Mouse (Mus musculus) small intestine, adult 2 months (tissue): ENCODE results near the gene Csrnp1. TPM values are rescaled to one million over a fixed set of nuclear protein-coding genes. Genes with fewer than 3 reads are reported as not detected.
A peak's percentile ranks its signal among the peaks of the same experiment; 100 is the strongest.

Source experiments
- H3K27ac ChIP-seq: fragments of 200-500 bp; 2 replicates; pipeline ENCODE4 v1.5.1; 2012; ENCODE audit warnings: low read depth, low read length, control low read depth, inconsistent platforms; ENCODE audit not compliant: insufficient read depth
- H3K27me3 ChIP-seq: fragments of 200-500 bp; 2 replicates; pipeline ENCODE4 v1.6.1; 2012; ENCODE audit warnings: mild to moderate bottlenecking, moderate library complexity, low read length, inconsistent platforms; ENCODE audit not compliant: control insufficient read depth, insufficient read depth
- H3K36me3 ChIP-seq: fragments of 200-500 bp; 2 replicates; pipeline ENCODE4 v1.6.1; 2012; ENCODE audit warnings: mild to moderate bottlenecking, low read length, control low read depth, inconsistent platforms; ENCODE audit not compliant: control insufficient read depth, insufficient read depth
- H3K4me1 ChIP-seq: fragments of 200-500 bp; 2 replicates; pipeline ENCODE4 v1.6.1; 2012; ENCODE audit warnings: low read length, inconsistent platforms, mixed read lengths; ENCODE audit not compliant: control insufficient read depth, insufficient read depth, insufficient read length
- H3K4me3 ChIP-seq: fragments of 200-500 bp; 2 replicates; pipeline ENCODE4 v1.5.1; 2012; ENCODE audit warnings: low read depth, mild to moderate bottlenecking, control low read depth, inconsistent platforms, low read length, moderate library complexity
- CTCF ChIP-seq: fragments of 200-500 bp; IDR thresholded peaks from 2 replicates; pipeline ENCODE4 v1.5.1; 2012; ENCODE audit warnings: low read depth, mild to moderate bottlenecking, control low read depth, inconsistent platforms, low read length, moderate library complexity, mixed read lengths; ENCODE audit not compliant: insufficient replicate concordance, insufficient read length; ENCODE audit errors: extremely low read depth
- POLR2A ChIP-seq: fragments of 200-500 bp; IDR thresholded peaks from 2 replicates; pipeline ENCODE4 v1.6.1; 2012; ENCODE audit warnings: low read depth, mild to moderate bottlenecking, control low read depth, inconsistent platforms, low read length, moderate library complexity
- WGBS: fragments of 180-500 bp; shearing (Covaris S2); methylation state at CpG from one replicate; pipeline ENCODE4 v1.1.7; 2018; 5-methylcytosine and 5-hydroxymethylcytosine counted together
- polyA plus RNA-seq: library from polyadenylated mRNA; depleted of rRNA; stranded (reverse); fragments of >200 nt; gene quantifications from 2 replicates; pipeline ENCODE4 v1.2.3, GENCODE M21; 2012

Csrnp1 gene
- polyA plus RNA-seq, 1 experiment, result 28.3 TPM

- H3K27ac ChIP-seq, result no peak overlapping the region
- WGBS, result 76% methylated on average over 7 of the region's 7 CpGs
- H3K4me3 ChIP-seq, result no peak overlapping the region
- H3K36me3 ChIP-seq, result peaks cover 29% of the 10 kb centered on the region
- H3K4me1 ChIP-seq, result 0 out of 2 replicates have a peak, but pooled peaks cover 2% of the 10 kb centered on the region
- H3K27me3 ChIP-seq, result no peaks in the 10 kb centered on the region
- no peak for TF ChIP-seq POLR2A
- TF ChIP-seq CTCF, result no peak
Measured at GRCm38 (mm10) chr9:119970763-119971656, 13.4 kb downstream of the Csrnp1 start.

GRCm38 (mm10) chr9:119970221-119970620 lies 14.2 kb downstream of the Csrnp1 start:
- H3K27ac ChIP-seq, result no peak overlapping the region
- TF ChIP-seq CTCF (peak; percentile 39; the same call in 1 of the 2 replicates), POLR2A (no peak)
- WGBS, result 59% methylated on average over 6 of the region's 6 CpGs

GRCm38 (mm10) chr9:119969811-119970210 lies 14.6 kb downstream of the Csrnp1 start:
- WGBS, result 87% methylated on average over 7 of the region's 7 CpGs
- 0 out of 2 replicates have a peak, but pooled peaks cover 2% of the 10 kb centered on the region for H3K4me1 ChIP-seq
- no peak overlapping the region for H3K4me3 ChIP-seq
- H3K36me3 ChIP-seq, result peaks cover 29% of the 10 kb centered on the region
- H3K27me3 ChIP-seq, result no peaks in the 10 kb centered on the region
- H3K27ac ChIP-seq, result no peak overlapping the region
- TF ChIP-seq CTCF, result no peak

More at GRCm38 (mm10) chr9:119970221-119970620, 14.2 kb downstream of the Csrnp1 start:
- H3K4me3 ChIP-seq, result no peak overlapping the region
- peaks cover 29% of the 10 kb centered on the region for H3K36me3 ChIP-seq
- H3K27me3 ChIP-seq, result no peaks in the 10 kb centered on the region
- H3K4me1 ChIP-seq, result 0 out of 2 replicates have a peak, but pooled peaks cover 2% of the 10 kb centered on the region

GRCm38 (mm10) chr9:119966221-119966910 lies 18.1 kb downstream of the Csrnp1 start:
- 87% methylated on average over 26 of the region's 26 CpGs for WGBS
- peaks cover 3% of the 10 kb centered on the region; the same call in 1 of the 2 replicates for H3K4me1 ChIP-seq
- no peak overlapping the region for H3K4me3 ChIP-seq
- H3K27me3 ChIP-seq, result no peaks in the 10 kb centered on the region
- TF ChIP-seq POLR2A, result no peak
- TF ChIP-seq CTCF, result no peak
- H3K36me3 ChIP-seq, result peaks cover 2% of the 10 kb centered on the region
- H3K27ac ChIP-seq, result no peak overlapping the region

GRCm38 (mm10) chr9:119965186-119965585 lies 19.3 kb downstream of the Csrnp1 start:
- no peaks in the 10 kb centered on the region for H3K27me3 ChIP-seq
- no peak overlapping the region for H3K27ac ChIP-seq
- H3K4me3 ChIP-seq, result no peak overlapping the region
- 60% methylated on average over 3 of the region's 3 CpGs for WGBS
- TF ChIP-seq CTCF (no peak), POLR2A (no peak)
- peaks cover 1% of the 10 kb centered on the region; the same call in 1 of the 2 replicates for H3K4me1 ChIP-seq
- no peaks in the 10 kb centered on the region for H3K36me3 ChIP-seq

- H3K36me3 ChIP-seq, result no peaks in the 10 kb centered on the region
- no peak overlapping the region for H3K27ac ChIP-seq
- no peak overlapping the region for H3K4me3 ChIP-seq
Measured at GRCm38 (mm10) chr9:119964206-119964605, 20.3 kb downstream of the Csrnp1 start.

GRCm38 (mm10) chr9:119962987-119963667 lies 21.3 kb downstream of the Csrnp1 start:
- peak; percentile 73 for TF ChIP-seq CTCF
- no peak for TF ChIP-seq POLR2A
- 28% methylated on average over 21 of the region's 21 CpGs for WGBS
- H3K36me3 ChIP-seq, result no peaks in the 10 kb centered on the region
- no peak overlapping the region for H3K27ac ChIP-seq
- no peak overlapping the region for H3K4me3 ChIP-seq
- peaks cover 1% of the 10 kb centered on the region; the same call in 1 of the 2 replicates for H3K4me1 ChIP-seq
- H3K27me3 ChIP-seq, result no peaks in the 10 kb centered on the region

More at GRCm38 (mm10) chr9:119964206-119964605, 20.3 kb downstream of the Csrnp1 start:
- TF ChIP-seq CTCF (no peak), POLR2A (no peak)
- H3K27me3 ChIP-seq, result no peaks in the 10 kb centered on the region
- peaks cover 1% of the 10 kb centered on the region; the same call in 1 of the 2 replicates for H3K4me1 ChIP-seq
- WGBS, result 66% methylated on average over 3 of the region's 3 CpGs
